Mouse (Mus musculus) hindbrain, embryonic 15.5 days (tissue): ENCODE measurements around the gene Tbx10. TPM values are rescaled to one million over a fixed set of nuclear protein-coding genes. Genes with fewer than 3 reads are reported as not detected.

Experiments
- polyA plus RNA-seq: library from polyadenylated mRNA; unstranded; fragments of >200 nt; fragmentation: Nextera tagmentation; extraction: Ambion mirVana; gene quantifications from 2 replicates; pipeline ENCODE4 v1.2.1, GENCODE M21; 2015

The Tbx10 gene
- polyA plus RNA-seq, 1 experiment from 2014 or later, result 0.40 TPM

Other genes with a start within 250 kb of the Tbx10 start
- 44.9 and 49.3 TPM in 2 replicates for gene Kmt5b, start 225.3 kb upstream of the Tbx10 start, polyA plus RNA-seq
- gene Chka, start 141.0 kb upstream of the Tbx10 start, polyA plus RNA-seq, result 64.6 and 66.6 TPM in 2 replicates
- gene Tcirg1, start 85.6 kb upstream of the Tbx10 start, polyA plus RNA-seq, result 16.4 and 16.8 TPM in 2 replicates
- 280 and 290 TPM in 2 replicates for gene Ndufs8, start 80.0 kb upstream of the Tbx10 start, polyA plus RNA-seq
- 2.7 and 3.0 TPM in 2 replicates for gene Aldh3b1, start 62.9 kb upstream of the Tbx10 start, polyA plus RNA-seq
- 11.9 and 14.0 TPM in 2 replicates for gene Unc93b1, start 57.6 kb upstream of the Tbx10 start, polyA plus RNA-seq
- gene Aldh3b3, start 34.1 kb upstream of the Tbx10 start, polyA plus RNA-seq, result not detected in 2 replicates
- gene Aldh3b2, start 20.4 kb upstream of the Tbx10 start, polyA plus RNA-seq, result 0.18 and 0.27 TPM in 2 replicates
- gene Acy3, start 6.2 kb upstream of the Tbx10 start, polyA plus RNA-seq, result 2.5 and 3.0 TPM in 2 replicates
- 25.8 and 26.5 TPM in 2 replicates for gene Nudt8, start 7.8 kb downstream of the Tbx10 start, polyA plus RNA-seq
- gene Gm49405, start 7.9 kb downstream of the Tbx10 start, polyA plus RNA-seq, result 5.1 and 5.5 TPM in 2 replicates
- gene Doc2g, start 10.6 kb downstream of the Tbx10 start, polyA plus RNA-seq, result 5.9 and 6.4 TPM in 2 replicates
- gene Ndufv1, start 20.1 kb downstream of the Tbx10 start, polyA plus RNA-seq, result 244 and 247 TPM in 2 replicates
- gene Gstp1, start 45.2 kb downstream of the Tbx10 start, polyA plus RNA-seq, result 534 and 573 TPM in 2 replicates
- gene Gstp2, start 53.3 kb downstream of the Tbx10 start, polyA plus RNA-seq, result 0.60 and 2.2 TPM in 2 replicates
- not detected in 2 replicates for gene Gstp3, start 66.8 kb downstream of the Tbx10 start, polyA plus RNA-seq
- not detected in 2 replicates for gene Cabp2, start 88.8 kb downstream of the Tbx10 start, polyA plus RNA-seq
- gene Cdk2ap2, start 104.4 kb downstream of the Tbx10 start, polyA plus RNA-seq, result 82.5 and 92.5 TPM in 2 replicates
- gene Pitpnm1, start 107.2 kb downstream of the Tbx10 start, polyA plus RNA-seq, result 74.3 and 81.1 TPM in 2 replicates
- 102 and 104 TPM in 2 replicates for gene Aip, start 133.1 kb downstream of the Tbx10 start, polyA plus RNA-seq
- 0.04 and 0.05 TPM in 2 replicates for gene Gpr152, start 147.0 kb downstream of the Tbx10 start, polyA plus RNA-seq
- 0.21 and 0.26 TPM in 2 replicates for gene Cabp4, start 151.3 kb downstream of the Tbx10 start, polyA plus RNA-seq
- gene Coro1b, start 155.9 kb downstream of the Tbx10 start, polyA plus RNA-seq, result 119 and 121 TPM in 2 replicates
- 0.26 and 0.83 TPM in 2 replicates for gene Ptprcap, start 160.9 kb downstream of the Tbx10 start, polyA plus RNA-seq
- 47.8 and 56.7 TPM in 2 replicates for gene Rps6kb2, start 170.6 kb downstream of the Tbx10 start, polyA plus RNA-seq
- gene Carns1, start 182.7 kb downstream of the Tbx10 start, polyA plus RNA-seq, result 5.6 and 6.1 TPM in 2 replicates
- 0.98 and 1.5 TPM in 2 replicates for gene Tbc1d10c, start 198.5 kb downstream of the Tbx10 start, polyA plus RNA-seq
- 582 and 587 TPM in 2 replicates for gene Ppp1ca, start 199.3 kb downstream of the Tbx10 start, polyA plus RNA-seq
- 25.5 and 27.5 TPM in 2 replicates for gene Rad9a, start 208.9 kb downstream of the Tbx10 start, polyA plus RNA-seq
- gene Clcf1, start 221.5 kb downstream of the Tbx10 start, polyA plus RNA-seq, result 0.69 and 0.75 TPM in 2 replicates
- gene AC109138.7, start 221.6 kb downstream of the Tbx10 start, polyA plus RNA-seq, result not detected in 2 replicates
- gene Pold4, start 239.1 kb downstream of the Tbx10 start, polyA plus RNA-seq, result 19.2 and 20.9 TPM in 2 replicates